Mouse (Mus musculus) frontal cortex, postnatal 10 days (tissue): Measurements from ENCODE around the gene Tenm3.

Experiments used
- DNase-seq, 2 experiments: peaks; one replicate each; pipeline ENCODE4 v3.0.0; 2022; ENCODE audit warnings: low spot score in 2 of 2, mixed read lengths in 1 of 2

Tenm3 gene

DNA sequence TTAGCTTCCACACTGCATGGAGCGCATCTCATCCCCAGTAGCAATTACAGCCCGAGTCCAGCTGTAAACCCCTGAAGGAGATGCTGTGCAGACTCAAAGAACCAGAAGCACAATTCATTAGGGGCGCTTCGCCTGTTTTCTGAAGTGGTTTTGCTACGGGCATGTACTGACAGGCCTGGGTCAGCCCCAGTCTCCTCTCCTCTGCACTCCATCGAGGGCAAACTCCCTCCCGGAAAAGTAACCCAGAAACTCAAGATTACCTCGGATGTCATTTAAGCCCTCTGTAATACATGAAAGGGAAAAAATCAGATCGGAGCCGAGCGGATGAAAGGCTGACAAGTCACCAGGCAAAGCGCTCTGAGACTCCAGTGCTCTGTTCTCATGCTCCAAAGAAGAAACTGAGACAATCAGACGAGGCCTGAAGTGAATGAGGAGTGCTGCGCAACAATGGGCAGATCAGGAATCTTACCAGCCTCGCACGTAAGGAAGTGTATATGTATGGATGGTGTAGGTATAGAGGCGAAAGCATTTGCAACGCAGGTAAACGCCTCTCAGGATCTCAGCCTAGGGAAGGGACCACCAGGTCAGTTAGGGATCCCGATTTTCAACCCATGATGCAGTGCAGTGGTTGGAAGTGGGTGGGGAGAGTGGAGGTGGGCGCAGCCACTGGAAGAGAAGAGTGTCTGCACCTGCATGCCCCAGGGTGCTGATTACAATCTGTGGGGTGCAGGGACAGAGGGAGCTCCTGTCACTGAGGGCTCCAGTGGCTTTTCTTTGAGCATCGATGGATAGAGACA lies 387.2 kb downstream of the Tenm3 start:
- no peak for DNase-seq

DNA sequence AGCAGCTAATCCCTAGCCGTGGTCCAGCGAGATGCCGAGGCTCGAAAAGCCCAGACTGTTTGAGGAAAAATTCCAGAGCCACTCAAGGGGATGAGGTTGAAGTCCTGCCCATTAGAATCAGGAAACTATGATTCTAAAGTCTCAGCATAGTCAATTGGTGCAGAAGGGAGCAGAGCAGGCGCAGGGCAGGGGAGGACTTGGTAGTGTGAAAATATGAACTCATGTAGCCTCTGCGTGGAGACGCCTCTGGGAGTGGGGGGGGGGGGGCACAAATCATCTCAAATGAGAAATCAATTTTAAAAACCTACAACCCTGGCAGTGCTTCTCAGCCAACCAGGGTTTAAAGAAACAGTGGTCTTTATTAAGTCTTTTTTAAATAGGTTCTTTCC lies 392.5 kb downstream of the Tenm3 start:
- DNase-seq, result no peak

GRCm38 (mm10) chr8:48450397-48451246 lies 393.1 kb downstream of the Tenm3 start:
- DNase-seq, result no peak

GRCm38 (mm10) chr8:48449625-48450024 lies 394.1 kb downstream of the Tenm3 start:
- no peak for DNase-seq

DNA sequence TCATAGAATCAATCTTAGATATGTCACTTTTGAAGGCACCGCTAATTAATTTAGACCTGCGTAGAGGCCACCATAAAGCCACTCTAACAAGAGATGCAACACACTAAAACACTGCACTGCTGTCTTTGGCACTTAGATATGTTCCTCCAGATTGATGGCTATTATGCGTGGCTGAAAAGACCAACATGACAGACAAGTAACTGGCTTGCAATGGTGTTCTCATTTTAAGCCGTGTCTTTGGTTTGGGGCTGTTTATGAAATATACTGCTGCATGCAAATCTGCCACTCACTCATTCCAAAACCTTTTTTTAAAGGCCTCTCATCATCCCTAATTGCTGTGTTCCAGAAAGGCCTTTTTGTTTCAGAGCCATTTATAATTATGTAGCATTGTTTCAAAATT lies 398.1 kb downstream of the Tenm3 start:
- DNase-seq, result no peak

DNA sequence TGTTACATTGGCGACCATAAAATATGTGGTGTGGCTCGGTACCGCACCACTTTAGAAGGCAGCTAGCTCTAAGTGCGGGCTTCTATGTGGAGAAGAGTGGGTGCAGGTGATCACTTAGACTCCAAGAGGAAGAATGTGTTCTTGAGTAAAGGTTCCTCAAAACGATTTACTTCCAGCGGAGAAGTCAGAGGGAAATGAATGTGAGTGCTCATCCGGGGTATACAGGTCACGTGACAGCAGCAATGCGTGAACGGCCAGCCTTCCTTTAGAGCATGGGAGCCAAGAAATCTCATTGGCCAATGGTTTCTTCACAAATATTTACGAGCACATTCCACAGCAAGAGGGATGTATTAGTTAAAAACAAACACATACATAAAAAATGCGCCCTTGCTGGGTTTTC lies 404.3 kb downstream of the Tenm3 start:
- DNase-seq, result no peak

DNA sequence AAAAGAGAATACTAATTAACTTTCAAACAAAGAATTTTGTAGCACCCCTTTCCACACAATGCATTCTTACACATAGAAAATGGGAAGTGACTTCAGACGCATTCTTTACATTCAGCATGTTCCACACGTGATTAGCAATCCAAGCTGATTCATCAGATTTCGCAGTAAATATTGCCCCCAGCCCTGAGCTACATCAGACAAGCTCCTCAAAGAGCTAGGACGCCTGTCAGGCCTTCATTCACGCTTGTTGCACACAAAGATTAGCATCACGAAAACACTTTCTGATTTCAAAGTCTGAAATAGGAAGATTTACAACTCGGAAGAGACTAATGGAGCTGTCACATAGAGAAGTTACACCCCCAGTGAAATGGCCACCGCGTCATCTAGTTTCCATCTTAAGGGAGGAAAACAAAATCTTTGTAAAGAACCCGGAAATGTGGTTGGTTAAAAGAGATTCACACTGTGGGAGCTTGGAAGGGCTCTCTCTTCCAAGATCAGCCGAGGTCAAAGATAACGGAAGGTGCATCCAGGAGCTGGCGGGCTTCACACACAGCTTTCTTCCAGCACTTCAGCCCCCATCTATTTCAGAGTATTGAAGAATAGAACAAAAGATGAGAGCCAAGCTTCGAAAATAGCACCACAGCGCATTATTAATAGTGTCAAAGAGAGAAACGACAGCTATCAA lies 406.1 kb downstream of the Tenm3 start:
- DNase-seq, result no peak

- no peak for DNase-seq
Measured at GRCm38 (mm10) chr8:48425101-48425500, 418.6 kb downstream of the Tenm3 start.

GRCm38 (mm10) chr8:48417714-48418113 lies 426.0 kb downstream of the Tenm3 start:
- no peak for DNase-seq

GRCm38 (mm10) chr8:48410916-48411315 lies 432.8 kb downstream of the Tenm3 start:
- DNase-seq, result no peak

DNA sequence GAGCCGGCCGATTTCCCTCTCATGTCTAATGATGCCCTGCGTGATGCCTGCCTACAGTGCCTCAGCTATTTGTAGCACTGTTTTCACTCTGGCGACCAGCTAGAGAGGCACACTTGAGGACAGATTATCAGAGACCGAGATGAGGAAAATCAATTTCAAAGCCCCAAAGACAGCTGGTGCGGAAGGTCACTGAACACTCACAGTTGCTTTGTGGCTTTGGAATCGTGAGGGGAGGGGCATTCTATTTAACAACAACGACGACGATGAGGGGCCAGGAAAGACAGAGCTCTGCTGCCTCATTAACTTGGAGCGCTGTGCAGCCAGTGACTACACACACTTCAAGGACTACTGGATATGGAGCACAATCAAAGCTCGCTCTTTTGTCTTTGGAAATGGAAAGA lies 443.2 kb downstream of the Tenm3 start:
- DNase-seq, result no peak

DNA sequence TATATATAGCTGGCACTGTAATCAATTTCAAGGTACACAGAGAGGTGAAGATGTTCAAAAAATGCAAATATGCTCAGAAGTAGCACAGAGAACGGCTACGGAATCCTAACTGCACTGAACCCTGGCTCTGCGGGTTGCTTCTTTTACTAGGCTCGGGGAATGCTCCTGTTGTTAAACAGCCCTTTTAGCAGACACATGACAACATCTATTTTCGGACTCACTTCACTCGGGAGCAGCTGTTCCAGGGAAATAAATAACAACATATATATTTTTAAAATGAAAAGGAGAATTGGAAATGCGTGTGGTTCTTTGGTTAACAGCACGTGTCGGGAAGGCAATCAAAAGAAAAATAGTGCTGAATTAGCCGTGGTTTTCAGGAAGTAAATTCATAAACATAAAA lies 457.9 kb downstream of the Tenm3 start:
- DNase-seq, result no peak

DNA sequence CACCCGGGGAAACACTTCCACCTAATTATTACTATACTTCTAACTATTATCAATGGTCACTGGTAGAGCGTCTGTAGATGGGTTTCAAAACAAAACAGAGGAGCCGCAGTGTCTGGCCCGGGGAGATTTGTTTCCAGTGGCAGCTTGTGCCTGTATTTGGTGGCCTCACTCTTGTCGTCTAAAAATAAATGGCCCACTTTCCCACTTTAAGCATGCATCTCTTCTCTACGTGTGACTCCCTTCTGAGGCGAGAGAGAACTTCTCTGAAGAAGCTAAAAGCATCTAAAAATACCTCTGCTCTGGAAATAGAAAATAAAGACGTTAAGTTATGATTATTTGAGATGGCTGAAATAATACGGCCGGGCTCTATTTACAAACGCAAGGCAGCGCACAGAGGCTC lies 463.7 kb downstream of the Tenm3 start:
- no peak for DNase-seq

DNA sequence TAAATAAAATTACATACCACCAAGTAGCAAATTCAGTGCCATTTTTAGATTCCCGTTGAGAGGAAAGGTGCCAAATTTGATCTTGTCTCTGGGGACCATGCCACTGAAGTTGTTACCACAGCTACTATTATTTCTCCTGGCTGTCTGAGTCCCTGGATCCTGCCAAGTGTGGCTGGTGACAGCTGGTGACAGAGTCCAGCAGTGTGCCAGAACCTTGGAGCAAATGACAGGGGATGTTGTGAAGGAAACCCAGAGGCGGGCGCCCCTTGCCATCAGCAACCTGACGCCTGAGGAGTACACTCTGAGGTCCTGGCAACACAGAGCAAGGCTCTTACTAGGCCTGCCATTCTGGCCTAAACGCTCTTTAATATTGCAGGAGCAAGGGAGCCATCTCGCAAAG lies 467.0 kb downstream of the Tenm3 start:
- peak; percentile 57 to 69 for DNase-seq

- DNase-seq, result no peak
Measured at GRCm38 (mm10) chr8:48375183-48375582, 468.6 kb downstream of the Tenm3 start.

DNA sequence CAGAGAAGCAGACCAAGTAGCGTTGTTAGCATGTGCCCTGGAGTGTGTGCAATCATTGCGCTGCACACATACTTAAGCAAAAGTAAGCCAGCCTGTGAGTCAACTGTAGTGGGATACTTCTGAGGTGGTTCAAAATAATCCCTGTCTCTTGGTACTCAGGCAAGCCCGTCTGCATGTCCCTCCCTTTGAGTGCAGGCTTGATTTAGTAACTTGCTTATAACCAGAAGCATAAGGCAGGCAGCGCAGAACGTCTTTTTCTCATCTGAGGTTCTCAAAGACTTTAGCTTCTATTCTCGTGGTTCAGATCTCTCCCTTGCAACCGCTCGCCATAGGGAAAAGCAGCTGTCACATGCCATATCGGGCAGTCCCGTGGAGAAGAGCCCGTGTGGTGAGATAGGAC lies 470.3 kb downstream of the Tenm3 start:
- no peak for DNase-seq

DNA sequence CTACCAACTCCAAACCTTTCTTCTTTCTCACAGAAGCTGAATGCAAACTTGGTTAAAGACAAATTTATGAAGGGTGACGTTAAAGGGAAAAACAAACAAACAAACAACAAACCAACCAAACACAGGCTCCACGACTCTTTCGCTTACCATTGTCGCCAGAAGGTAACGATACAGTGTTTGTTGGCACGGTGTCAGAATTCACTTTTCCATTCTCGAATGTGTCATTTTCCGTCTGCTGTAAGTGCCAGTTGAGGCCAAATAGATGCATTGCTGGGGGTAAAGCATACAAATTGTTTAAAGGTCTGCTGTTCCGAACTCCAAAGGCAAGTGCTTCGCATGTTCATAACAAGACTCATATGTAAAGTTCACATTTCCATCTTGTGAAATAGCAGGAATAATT lies 476.6 kb downstream of the Tenm3 start:
- no peak for DNase-seq

DNA sequence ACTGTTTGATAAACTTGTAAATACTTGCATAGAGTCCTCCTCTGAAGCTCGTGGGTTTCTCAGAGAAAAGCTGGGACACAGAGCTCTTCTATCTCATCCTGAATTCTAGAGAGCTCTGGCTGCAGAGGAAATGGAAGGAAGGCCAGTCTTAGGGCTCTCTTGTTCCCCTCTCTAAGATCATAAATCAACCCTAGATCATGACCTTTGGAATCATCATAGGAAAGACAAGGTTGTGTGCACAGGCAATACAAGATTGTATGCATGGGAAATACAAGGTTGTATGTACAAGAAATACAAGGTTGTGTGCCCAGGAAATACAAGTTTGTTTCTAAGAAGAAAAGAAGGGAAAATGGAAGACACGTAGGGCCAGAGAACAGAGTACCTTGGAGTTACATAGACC lies 486.9 kb downstream of the Tenm3 start:
- no peak for DNase-seq

DNA sequence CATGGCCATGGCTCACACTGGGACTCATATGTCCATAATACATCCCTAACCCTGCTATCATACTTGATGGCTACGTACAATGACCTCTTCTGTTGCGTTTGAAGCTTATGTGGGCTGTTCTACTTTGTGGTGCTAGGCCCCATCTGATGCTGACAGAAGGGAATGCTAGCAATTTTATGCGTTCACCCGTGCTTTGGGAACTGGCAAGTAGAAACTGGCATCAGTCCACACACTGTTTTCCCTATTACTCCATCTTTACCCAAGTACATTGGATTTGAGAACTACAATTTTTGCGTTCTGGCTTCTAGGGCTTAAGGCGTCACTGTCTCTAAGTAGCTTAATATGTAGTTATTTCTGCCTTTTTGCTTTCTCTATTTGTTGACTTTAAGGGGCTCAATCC lies 490.3 kb downstream of the Tenm3 start:
- DNase-seq, result no peak

GRCm38 (mm10) chr8:48348901-48349300 lies 494.9 kb downstream of the Tenm3 start:
- DNase-seq, result no peak

GRCm38 (mm10) chr8:48348386-48348785 lies 495.4 kb downstream of the Tenm3 start:
- DNase-seq, result no peak

DNA sequence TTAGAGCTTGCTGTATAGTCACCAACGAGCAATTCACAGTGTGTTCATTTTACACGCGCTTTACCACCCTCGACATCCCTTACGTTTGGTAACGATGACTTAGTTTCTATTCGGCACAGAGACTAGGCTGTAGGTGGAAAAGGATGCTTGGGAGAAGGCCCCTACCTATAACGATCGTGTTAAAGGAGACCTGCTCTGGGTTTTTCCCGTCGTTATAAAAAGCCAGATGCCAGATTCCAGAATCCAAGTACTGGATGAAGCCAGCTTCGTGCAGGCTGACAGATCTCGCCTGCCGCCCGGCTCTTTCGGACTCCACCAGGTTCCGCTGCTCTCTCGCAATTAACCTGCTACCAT lies 500.7 kb downstream of the Tenm3 start:
- no peak for DNase-seq
